Mouse (Mus musculus) left cerebral cortex, postnatal 14 days (tissue): ENCODE measurements at regions not wholly inside any gene's neighbourhood (a gene's known extent, or its start where the extent isn't known, plus 50 kb on each side); places are given as distances from the start of the nearest gene placed in this dataset.

Experiments used
- DNase-seq, 2 experiments: peaks; one replicate each; pipeline ENCODE4 v3.0.0; 2021 to 2022; ENCODE audit warnings: low spot score in 2 of 2, mixed read lengths in 1 of 2
- intact Hi-C: fragments of 180-260 bp; cut with DNase I; formaldehyde crosslinking; loops from one replicate; pipeline ENCODE4 v1.15.1; 2025

DNA sequence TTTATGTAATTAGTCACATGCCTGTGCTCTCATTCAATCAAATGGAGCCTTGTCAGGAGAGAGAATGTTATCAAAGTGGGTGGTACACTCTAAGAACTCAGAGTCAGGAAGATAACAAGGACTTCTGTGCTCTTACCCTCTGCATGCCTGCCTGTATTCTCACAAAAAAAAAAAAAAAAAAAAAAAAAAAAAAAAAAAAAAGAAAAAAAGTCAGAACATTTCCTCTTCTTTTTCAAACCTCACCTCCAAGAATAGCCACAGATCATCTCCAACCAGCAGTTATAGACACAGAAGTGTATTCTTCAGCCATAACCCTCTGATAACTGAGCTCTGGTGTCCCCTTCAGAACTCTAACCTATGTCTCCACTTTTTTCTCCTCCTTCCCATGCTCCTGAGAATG lies 77.5 kb downstream of the Abo start:
- intact Hi-C loops = loop anchor here (2.0 kb wide), 1 partner anchor 27 kb away; no protein-coding TSS in a partner anchor

DNA sequence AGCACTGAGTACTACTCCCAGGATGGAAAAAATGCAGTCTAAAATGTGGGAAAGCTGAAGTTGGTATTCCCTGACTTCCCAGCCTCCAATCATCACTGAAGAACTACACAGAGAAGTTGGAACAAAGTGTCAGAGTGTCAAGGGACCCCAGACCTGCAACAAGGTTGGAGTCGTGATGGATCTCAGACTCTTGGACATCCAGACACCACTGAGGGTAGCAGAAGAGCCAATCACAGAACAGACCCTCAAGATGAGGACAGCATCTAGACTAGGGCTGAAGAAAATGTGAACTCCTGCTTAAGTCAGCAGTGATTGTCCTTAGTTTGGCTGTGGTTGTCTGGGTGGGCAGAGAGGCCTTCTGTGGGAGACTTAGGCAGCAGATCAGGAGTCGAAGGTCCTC lies 87.8 kb downstream of the Abo start:
- no peak for DNase-seq
- intact Hi-C loops = no loop called here

More for the DNA sequence above, 77.5 kb downstream of the Abo start:
- DNase-seq = no peak

DNA sequence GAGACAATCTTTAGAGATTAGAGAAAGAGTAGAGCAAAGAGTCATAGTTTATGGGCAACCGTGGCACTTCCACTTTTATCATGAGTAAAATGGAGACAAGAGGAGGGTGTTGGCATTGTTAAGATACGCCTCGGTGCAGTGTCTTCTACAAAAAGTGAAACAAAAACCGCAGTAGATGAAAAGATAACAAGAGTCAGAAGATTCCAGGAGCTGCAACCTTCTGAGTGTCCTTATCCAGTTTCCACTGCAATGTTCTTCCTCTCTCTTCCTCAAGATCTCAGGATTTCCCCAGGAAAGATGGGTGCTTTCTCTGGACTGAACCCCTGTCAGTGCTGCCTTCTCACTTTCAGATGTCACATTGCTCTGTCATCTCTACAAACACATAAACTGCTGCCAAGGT lies 82.3 kb upstream of the Lcn4 start:
- no peak for DNase-seq
- intact Hi-C loops = no loop called here

GRCm38 (mm10) chr2:26751916-26752315 lies 80.8 kb upstream of the Lcn4 start:
- no peak for DNase-seq
- intact Hi-C loops = no loop called here

DNA sequence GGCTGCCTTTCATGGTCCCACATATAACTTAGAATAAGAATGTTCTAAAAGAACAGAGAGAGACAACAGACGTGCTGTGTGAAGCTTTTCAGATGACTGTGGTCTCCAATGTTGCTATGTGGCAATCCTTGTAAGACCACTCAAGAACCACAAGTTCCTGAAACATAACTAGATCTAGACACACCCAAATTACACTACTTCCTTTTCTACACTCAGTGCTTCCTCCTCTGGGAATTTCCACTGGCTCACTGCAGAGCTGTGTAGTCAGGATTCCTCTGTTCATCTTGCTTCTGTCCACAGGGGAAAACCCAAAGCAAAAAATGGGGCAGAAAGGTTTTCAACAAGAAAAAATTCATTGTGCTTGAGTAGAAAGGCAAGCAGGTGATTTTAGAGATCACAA lies 73.3 kb upstream of the Lcn4 start:
- no peak for DNase-seq
- intact Hi-C loops = no loop called here

DNA sequence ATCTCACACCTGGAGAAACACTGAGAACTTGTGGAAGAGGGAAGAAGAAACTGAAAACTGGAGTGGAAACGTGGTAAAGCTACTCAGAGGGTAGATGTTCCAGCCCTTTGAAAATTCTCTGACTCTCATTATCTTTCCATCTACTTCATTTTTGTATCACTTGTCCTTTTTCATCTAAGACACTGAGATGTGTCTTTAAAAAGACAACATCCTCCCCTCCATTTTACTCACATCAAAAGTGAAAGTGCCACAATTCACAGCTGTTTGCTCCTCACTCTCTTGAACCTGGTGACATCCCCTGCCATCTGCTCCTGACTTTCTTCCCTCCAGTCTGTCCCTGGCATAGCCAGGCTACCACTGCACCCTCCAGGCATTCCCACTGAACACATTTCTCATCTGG lies 67.8 kb upstream of the Lcn4 start:
- DNase-seq = no peak
- intact Hi-C loops = no loop called here

DNA sequence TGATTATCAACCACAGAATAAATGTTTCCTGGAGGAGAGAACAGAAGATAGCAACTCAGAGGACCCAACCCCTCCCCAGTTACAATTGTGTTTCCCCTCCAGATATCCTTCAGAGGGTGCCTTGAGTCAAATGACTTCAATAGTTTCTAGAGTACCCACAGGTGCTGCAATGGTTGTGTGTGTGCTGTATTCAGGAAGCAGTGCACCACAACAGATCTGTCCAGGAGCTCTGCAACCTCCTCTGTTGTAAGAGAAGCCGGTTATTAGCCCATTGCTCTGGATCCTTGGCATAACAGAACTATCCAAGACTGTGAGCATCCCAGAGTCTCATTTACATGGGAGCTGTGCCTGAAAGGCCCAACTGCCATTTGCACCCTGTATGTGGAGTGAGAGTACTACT lies 66.6 kb upstream of the Lcn4 start:
- intact Hi-C loops = no loop called here
- no peak for DNase-seq
